Mouse (Mus musculus) skeletal muscle tissue, postnatal 0 days (tissue): ENCODE measurements around the gene Ndufs7. TPM values are rescaled to one million over a fixed set of nuclear protein-coding genes. Genes with fewer than 3 reads are reported as not detected.

Experiments
- microRNA-seq, 2 experiments: library from miRNA; unstranded; fragments of <30 nt; microRNA quantifications; one replicate each; pipeline ENCODE4; 2016
- polyA plus RNA-seq: library from polyadenylated mRNA; unstranded; fragments of >200 nt; fragmentation: Nextera tagmentation; extraction: Ambion mirVana; gene quantifications from 2 replicates; pipeline ENCODE4 v1.2.1, GENCODE M21; 2015

The Ndufs7 gene
- 696 and 892 TPM in 2 replicates for polyA plus RNA-seq

GRCm38 (mm10) chr10:80248971-80249640 lies at the start of gene Ndufs7:
Ndufs7 (plus strand) TSS chr10:80249121.

DNA sequence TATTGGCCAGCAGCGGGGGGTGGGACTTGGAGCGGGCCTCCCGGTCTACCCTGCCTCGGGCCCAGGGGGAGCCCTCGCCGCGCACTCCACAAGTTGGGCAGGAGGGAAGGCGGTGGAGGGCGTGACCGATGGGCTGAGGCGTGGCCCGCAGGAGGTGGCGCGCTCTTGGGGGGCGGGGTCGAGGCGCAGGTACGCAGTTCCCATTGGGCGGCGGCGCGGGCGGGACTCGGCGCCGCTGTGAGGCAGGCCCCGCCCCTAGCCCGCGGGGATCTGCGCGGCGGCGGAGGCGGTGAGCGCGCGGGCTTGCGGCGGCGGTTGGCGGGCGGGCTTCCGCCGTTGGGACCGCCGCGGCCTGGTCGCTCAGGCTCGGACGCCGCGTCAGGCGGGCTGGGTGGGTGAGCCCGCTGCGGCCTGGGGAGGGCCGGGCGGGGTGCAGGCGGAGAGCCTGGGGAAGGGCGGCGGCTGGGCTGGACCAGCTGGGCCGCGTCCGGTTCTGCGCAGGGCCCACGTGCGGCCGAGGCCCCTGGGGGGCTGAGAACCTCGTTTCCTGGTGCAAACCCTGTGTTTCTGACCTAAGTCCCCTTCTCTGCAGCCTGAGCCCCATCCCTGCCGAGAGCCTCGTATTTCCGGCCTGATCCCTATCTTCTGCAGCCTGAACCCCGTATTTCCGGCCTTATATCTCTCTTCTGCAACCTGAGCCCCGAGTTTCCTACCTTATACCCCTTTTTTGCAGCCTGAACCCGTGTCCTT lies 22.3 kb upstream of the Ndufs7 start, which contains the start of gene Mum1:
TSS of gene Mum1 (plus strand) at position 19 of the 750 bp plus-strand sequence.

GRCm38 (mm10) chr10:80260642-80261584 lies 12.0 kb downstream of the Ndufs7 start, which contains the start of the genes Gamt and Dazap1:
Gamt (minus strand) TSS chr10:80261012.
Dazap1 (plus strand) TSS chr10:80261486.

GRCm38 (mm10) chr10:80292251-80293146 lies 43.6 kb downstream of the Ndufs7 start, which contains the start of gene Rps15:
Rps15 (plus strand) TSS chr10:80292453.

GRCm38 (mm10) chr10:80295618-80296425 lies 46.9 kb downstream of the Ndufs7 start, which contains the start of gene Apc2:
Apc2 (plus strand) TSS chr10:80295977.

Small RNA genes lying within 50 kb of the gene (microRNA-seq; reads per million reads assigned to microRNA genes)
- gene Mir6911: 0.42 to 0.61 reads per million in 2 experiments

Other genes with a start within 250 kb of the Ndufs7 start
- gene Arhgap45, start 232.5 kb upstream of the Ndufs7 start, polyA plus RNA-seq: 2.7 and 4.2 TPM in 2 replicates
- gene Polr2e, start 209.3 kb upstream of the Ndufs7 start, polyA plus RNA-seq: 132 and 134 TPM in 2 replicates
- gene Gpx4, start 202.0 kb upstream of the Ndufs7 start, polyA plus RNA-seq: 705 and 782 TPM in 2 replicates
- gene Sbno2, start 143.6 kb upstream of the Ndufs7 start, polyA plus RNA-seq: 4.7 and 5.6 TPM in 2 replicates
- 13.9 and 16.6 TPM in 2 replicates for gene Stk11, start 133.3 kb upstream of the Ndufs7 start, polyA plus RNA-seq
- 1,084 and 1,218 TPM in 2 replicates for gene Atp5d, start 110.5 kb upstream of the Ndufs7 start, polyA plus RNA-seq
- gene Cbarp, start 108.3 kb upstream of the Ndufs7 start, polyA plus RNA-seq: 0.37 and 0.73 TPM in 2 replicates
- gene Midn, start 100.8 kb upstream of the Ndufs7 start, polyA plus RNA-seq: 6.1 and 8.5 TPM in 2 replicates
- 202 and 207 TPM in 2 replicates for gene Cirbp, start 83.1 kb upstream of the Ndufs7 start, polyA plus RNA-seq
- gene 1600002K03Rik, start 76.2 kb upstream of the Ndufs7 start, polyA plus RNA-seq: 4.9 and 6.3 TPM in 2 replicates
- gene Efna2, start 69.6 kb upstream of the Ndufs7 start, polyA plus RNA-seq: 3.7 and 4.3 TPM in 2 replicates
- 44.5 and 52.6 TPM in 2 replicates for gene Mum1, start 22.7 kb upstream of the Ndufs7 start, polyA plus RNA-seq
- 487 and 520 TPM in 2 replicates for gene Gamt, start 11.9 kb downstream of the Ndufs7 start, polyA plus RNA-seq
- 25.6 and 28.9 TPM in 2 replicates for gene Dazap1, start 12.4 kb downstream of the Ndufs7 start, polyA plus RNA-seq
- gene Rps15, start 43.3 kb downstream of the Ndufs7 start, polyA plus RNA-seq: 529 and 552 TPM in 2 replicates
- 0.19 and 0.21 TPM in 2 replicates for gene Apc2, start 46.9 kb downstream of the Ndufs7 start, polyA plus RNA-seq
- 23.0 and 30.4 TPM in 2 replicates for gene 2310011J03Rik, start 71.4 kb downstream of the Ndufs7 start, polyA plus RNA-seq
- gene Pcsk4, start 80.4 kb downstream of the Ndufs7 start, polyA plus RNA-seq: 2.4 and 4.2 TPM in 2 replicates
- gene Reep6, start 80.8 kb downstream of the Ndufs7 start, polyA plus RNA-seq: 3.6 and 16.4 TPM in 2 replicates
- gene Adamtsl5, start 99.3 kb downstream of the Ndufs7 start, polyA plus RNA-seq: 12.6 and 13.8 TPM in 2 replicates
- gene Plk5, start 107.3 kb downstream of the Ndufs7 start, polyA plus RNA-seq: 0.14 and 0.23 TPM in 2 replicates
- 2.8 and 3.6 TPM in 2 replicates for gene Mex3d, start 138.5 kb downstream of the Ndufs7 start, polyA plus RNA-seq
- 82.3 and 101 TPM in 2 replicates for gene Mbd3, start 150.4 kb downstream of the Ndufs7 start, polyA plus RNA-seq
- gene Uqcr11, start 157.7 kb downstream of the Ndufs7 start, polyA plus RNA-seq: 1,315 and 1,562 TPM in 2 replicates
- 28.8 and 33.8 TPM in 2 replicates for gene Tcf3, start 184.5 kb downstream of the Ndufs7 start, polyA plus RNA-seq
- not detected in 2 replicates for gene Onecut3, start 245.7 kb downstream of the Ndufs7 start, polyA plus RNA-seq